Mouse (Mus musculus): Measurements from ENCODE around the gene Oxct2a. TPM values are rescaled to one million over a fixed set of nuclear protein-coding genes. Genes with fewer than 3 reads are reported as not detected.
A peak's percentile ranks its signal among the peaks of the same experiment; 100 is the strongest.
"Not testable (repeated sequence)": the region's sequence is repeated elsewhere in the genome, so short reads cannot be mapped to it uniquely, and the experiment has no call there.

Gene Oxct2a
- under 1 TPM in 1 of 2 experiments, not detected in 1; 0.22 TPM for total RNA-seq (2021)

DNA sequence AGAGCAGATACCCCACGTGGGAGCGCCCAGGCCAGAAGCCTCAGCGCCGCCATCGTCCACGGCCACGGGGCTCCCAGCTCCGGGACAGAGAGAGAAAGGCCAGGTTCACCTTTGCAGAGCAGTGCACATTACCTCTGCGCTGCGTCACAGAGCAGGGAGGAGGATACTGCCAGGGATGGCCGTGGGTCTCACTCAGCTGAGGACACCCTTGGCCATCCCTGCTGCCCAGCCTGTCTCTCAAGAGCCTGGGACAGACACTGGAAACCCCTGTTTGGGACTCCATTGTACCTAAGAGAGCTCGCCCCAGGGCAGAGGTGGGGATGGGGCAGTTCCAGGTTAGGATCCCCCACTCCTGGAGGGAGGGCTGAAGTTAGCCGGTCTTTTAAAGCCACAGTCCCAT, at the start of gene Oxct2a:
TSS of gene Oxct2a (minus strand) at position 101 of the 400 bp plus-strand sequence.
- intact Hi-C loops (cut with DNase I), result no loop called here
- DNase-seq, result no peak

- no peak for DNase-seq
- intact Hi-C loops (cut with DNase I), result no loop called here
Observed at GRCm38 (mm10) chr4:123363555-123363954, 40.1 kb upstream of the Oxct2a start.

- DNase-seq, result no peak
- intact Hi-C loops (cut with DNase I), result no loop called here
Observed at GRCm38 (mm10) chr4:123360771-123361170, 37.3 kb upstream of the Oxct2a start.

DNA sequence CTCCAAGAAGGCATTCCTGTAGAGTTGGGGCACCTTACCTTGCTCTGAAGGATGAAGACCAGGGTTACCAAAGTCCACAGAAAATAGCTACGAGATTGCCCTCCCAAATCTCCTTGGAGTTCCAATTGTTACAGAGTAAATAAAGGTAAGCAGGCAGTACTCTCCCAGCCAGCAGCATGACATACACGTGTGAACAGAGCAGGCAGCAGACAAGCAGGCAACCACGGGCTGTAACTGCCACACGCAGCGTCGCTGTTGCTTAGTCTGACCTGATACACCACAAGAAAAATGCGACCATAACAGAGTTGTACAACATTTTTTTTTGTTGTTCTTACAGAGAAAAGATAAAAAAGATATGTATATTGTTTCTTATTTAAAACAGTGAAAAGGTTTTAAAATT, 35.2 kb upstream of the Oxct2a start:
- DNase-seq, result no peak
- intact Hi-C loops (cut with DNase I), result no loop called here

DNA sequence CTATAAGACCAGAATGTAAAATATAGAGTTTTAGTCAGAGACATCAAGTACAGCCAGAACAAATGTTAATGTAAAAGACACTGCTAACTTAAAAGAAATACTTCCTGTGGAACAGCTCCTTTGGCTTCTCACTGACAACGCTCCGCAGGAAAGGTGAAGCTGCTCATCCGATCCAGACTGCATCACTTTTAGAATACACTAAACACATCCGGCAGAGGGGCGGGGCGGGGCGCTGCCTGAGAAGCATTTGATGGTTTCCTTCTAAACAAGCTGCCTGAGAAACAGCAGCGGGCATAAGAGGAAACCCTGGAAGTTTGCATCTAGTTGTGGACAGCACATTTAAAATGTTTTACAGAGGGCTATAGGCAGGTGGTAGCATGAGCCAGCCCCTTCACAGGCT, 32.5 kb upstream of the Oxct2a start:
- intact Hi-C loops (cut with DNase I), result no loop called here

GRCm38 (mm10) chr4:123353271-123353877, 29.9 kb upstream of the Oxct2a start:
- no peak for DNase-seq

More for the DNA sequence above, 32.5 kb upstream of the Oxct2a start:
- no peak for DNase-seq

GRCm38 (mm10) chr4:123343471-123343789, 20.0 kb upstream of the Oxct2a start:
- no peak for DNase-seq
- intact Hi-C loops (cut with DNase I), result no loop called here

More at GRCm38 (mm10) chr4:123353271-123353877, 29.9 kb upstream of the Oxct2a start:
- intact Hi-C loops (cut with DNase I), result no loop called here

DNA sequence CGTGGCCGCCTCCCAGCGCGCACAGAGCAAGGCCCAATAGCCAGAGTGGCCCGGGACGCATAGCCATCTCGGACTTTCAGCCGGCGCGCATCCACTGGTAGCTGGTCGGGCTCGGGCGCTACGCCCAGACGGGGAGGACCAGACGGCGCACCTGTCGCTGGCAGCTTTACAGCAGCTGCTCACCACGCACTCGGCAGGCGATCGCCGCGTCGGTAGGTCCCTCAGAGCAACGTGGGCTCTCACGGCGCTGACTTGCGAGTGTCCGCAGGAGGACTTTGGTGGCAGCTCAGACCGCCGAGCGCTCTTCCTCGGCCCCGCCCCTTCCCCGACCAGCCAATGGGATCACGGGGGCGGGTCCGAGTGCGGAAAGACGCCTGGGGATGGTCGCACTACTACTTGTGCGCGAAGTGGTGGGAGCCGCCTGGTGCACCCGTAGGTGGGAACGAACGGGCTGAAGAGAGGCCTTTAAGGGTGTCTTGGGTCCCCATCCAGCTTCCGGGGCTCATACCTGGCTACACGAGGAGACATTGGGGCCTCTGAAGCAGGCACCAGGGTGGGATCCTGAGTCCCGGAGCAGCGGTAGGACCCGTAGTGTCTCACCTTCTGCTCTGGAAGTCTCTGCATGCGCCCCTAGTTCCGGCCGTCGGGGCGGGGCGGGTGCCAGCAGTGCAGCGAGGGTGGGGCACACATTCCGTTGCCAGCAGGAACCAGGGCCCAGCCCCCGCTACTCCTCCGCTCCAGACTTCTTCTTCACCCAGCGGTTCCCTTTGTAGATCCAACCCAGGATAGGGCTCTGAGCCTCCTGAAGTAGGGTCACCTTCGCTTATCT, 19.4 kb upstream of the Oxct2a start, which contains the start of gene Bmp8a:
TSS of gene Bmp8a (minus strand) at position 611 of the 829 bp plus-strand sequence.
- DNase-seq, result peak; percentile 68
- intact Hi-C loops (cut with DNase I), result no loop called here

- intact Hi-C loops (cut with DNase I), result no loop called here
- DNase-seq, result peak; percentile 6
Observed at GRCm38 (mm10) chr4:123342091-123342641, 18.7 kb upstream of the Oxct2a start.

- intact Hi-C loops (cut with DNase I), result no loop called here
- no peak for DNase-seq
Observed at GRCm38 (mm10) chr4:123340232-123340631, 16.8 kb upstream of the Oxct2a start.

- DNase-seq, result no peak
- intact Hi-C loops (cut with DNase I), result no loop called here
Observed at GRCm38 (mm10) chr4:123337693-123338092, 14.3 kb upstream of the Oxct2a start.

DNA sequence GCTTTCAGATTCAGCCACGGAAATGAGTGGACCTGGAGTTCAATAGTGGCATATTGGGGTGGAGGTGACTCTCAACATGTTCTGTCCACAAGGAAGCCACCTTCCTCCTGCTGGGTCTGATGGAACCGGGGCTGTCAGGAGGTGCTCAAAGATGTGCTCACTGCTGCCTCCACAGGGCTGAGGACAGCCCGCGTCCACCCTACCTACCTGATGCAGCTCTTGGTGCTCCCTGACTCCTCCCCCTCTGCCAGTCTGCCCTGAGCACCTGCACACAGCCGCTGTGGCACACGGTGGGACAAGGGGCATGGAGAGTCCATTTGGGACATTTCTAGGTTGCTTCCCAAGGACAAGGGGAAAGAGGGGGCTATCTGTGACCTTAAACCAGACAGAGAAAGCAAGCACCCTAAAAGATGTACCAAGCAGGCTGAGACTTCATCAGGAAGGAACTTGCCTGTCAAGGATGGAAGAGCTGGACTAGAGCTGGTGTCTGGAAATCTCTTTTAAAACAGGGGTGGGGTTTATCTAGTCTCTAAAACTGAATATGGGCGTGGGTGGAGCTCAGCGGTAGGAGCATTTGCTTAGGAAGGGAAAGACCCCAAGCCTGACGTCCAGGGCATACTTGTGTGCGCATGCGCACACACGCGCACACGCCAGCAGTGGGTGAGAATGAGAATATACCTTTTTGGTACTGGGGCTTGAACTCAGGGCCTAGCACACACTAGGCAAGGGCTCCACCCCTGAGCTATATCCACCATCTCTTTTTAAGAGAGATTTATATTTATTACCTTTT, 12.6 kb upstream of the Oxct2a start:
- no peak for DNase-seq
- intact Hi-C loops (cut with DNase I), result no loop called here

- DNase-seq; intact Hi-C loops (cut with DNase I): not testable (repeated sequence)
Observed at GRCm38 (mm10) chr4:123335244-123335643, 11.8 kb upstream of the Oxct2a start.

GRCm38 (mm10) chr4:123334177-123334576, 10.7 kb upstream of the Oxct2a start:
- DNase-seq, result no peak

GRCm38 (mm10) chr4:123333151-123333550, 9.7 kb upstream of the Oxct2a start:
- intact Hi-C loops (cut with DNase I), result no loop called here

More at GRCm38 (mm10) chr4:123334177-123334576, 10.7 kb upstream of the Oxct2a start:
- intact Hi-C loops (cut with DNase I), result no loop called here

GRCm38 (mm10) chr4:123331961-123332360, 8.5 kb upstream of the Oxct2a start:
- intact Hi-C loops (cut with DNase I); DNase-seq: not testable (repeated sequence)

More at GRCm38 (mm10) chr4:123333151-123333550, 9.7 kb upstream of the Oxct2a start:
- DNase-seq, result no peak

- intact Hi-C loops (cut with DNase I), result no loop called here
- DNase-seq, result no peak
Observed at GRCm38 (mm10) chr4:123331326-123331725, 7.9 kb upstream of the Oxct2a start.

DNA sequence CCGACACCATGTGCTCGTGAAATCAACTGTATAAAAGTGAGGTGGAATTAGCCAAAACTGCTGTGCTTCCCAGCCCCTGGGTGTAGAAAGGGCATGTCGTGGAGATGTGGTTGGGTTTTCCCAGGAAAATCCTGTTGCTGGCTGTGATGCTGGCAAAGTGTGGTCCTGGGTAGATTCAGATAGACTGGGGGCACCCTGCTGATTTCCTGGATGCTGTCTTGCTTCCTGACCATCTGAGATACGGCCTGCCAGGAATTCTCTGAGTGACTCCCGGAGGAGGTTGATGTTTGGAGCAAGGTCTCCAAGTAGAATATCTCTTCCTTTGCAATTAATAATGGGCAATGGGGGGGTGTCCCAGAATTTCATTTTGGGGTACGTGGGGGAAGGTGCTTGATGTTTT, 5.5 kb upstream of the Oxct2a start:
- intact Hi-C loops (cut with DNase I), result no loop called here
- peak; percentile 37 for DNase-seq

- DNase-seq, result no peak
- intact Hi-C loops (cut with DNase I), result no loop called here
Observed at GRCm38 (mm10) chr4:123327630-123328029, 4.2 kb upstream of the Oxct2a start.

- intact Hi-C loops (cut with DNase I), result no loop called here
- DNase-seq, result no peak
Observed at GRCm38 (mm10) chr4:123326087-123326486, 2.7 kb upstream of the Oxct2a start.

- intact Hi-C loops (cut with DNase I); DNase-seq: not testable (repeated sequence)
Observed at GRCm38 (mm10) chr4:123322910-123323309, 524 bp downstream of the Oxct2a start.

Data from left cerebral cortex, postnatal 4 days (tissue).